Mouse (Mus musculus): ENCODE measurements around the gene Erbb2. TPM values are rescaled to one million over a fixed set of nuclear protein-coding genes. Genes with fewer than 3 reads are reported as not detected.

Erbb2 gene
- polyA plus RNA-seq, 1 experiment: 29.2 TPM

DNA sequence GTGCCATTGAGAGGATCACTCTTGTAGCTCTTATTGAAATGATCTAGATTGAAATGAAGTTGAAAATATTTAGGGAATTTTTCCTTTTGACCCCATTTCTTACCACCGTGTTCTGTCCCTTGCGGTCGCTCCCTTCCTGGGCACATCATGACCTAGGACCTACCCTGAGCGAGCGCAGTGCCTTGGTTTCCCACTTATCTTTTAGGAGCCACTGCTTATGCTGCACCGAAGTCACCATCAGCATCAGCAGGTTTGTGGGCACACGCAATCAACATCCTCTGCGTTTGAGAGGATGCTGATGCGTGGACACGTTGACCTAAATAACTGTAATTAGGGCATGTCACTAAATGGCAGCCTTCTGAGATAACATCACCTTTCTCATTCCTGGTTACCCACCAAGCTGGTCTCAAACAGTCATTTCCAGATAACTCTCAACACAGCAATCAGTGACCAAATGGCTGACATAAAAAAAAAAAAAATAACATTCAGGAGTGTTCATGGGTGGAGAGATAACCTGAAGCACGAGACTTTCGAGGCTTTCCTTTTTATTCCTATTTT, 67.7 kb downstream of the Erbb2 start:
- DNase-seq (ENCODE audit: low spot score): no peak

- no peak for DNase-seq (ENCODE audit: low spot score)
Measured at GRCm38 (mm10) chr11:98481231-98481630, 69.0 kb downstream of the Erbb2 start.

GRCm38 (mm10) chr11:98482067-98482466, 69.8 kb downstream of the Erbb2 start:
- DNase-seq (ENCODE audit: low spot score): no peak

- no peak for DNase-seq (ENCODE audit: low spot score)
Measured at GRCm38 (mm10) chr11:98485749-98486148, 73.5 kb downstream of the Erbb2 start.

Other genes starting within 250 kb of the Erbb2 start
- gene Med1, start 219.2 kb upstream of the Erbb2 start, polyA plus RNA-seq (2012; rRNA removed): 20.7 and 21.2 TPM in 2 replicates
- 20.5 and 21.1 TPM in 2 replicates for gene Cdk12, start 209.4 kb upstream of the Erbb2 start, polyA plus RNA-seq (2012; rRNA removed)
- not detected in 2 replicates for gene Neurod2, start 82.8 kb upstream of the Erbb2 start, polyA plus RNA-seq (2012; rRNA removed)
- gene Ppp1r1b, start 64.1 kb upstream of the Erbb2 start, polyA plus RNA-seq (2012; rRNA removed): 0.07 and 0.15 TPM in 2 replicates
- gene Stard3, start 54.1 kb upstream of the Erbb2 start, polyA plus RNA-seq (2012; rRNA removed): 34.8 and 45.8 TPM in 2 replicates
- gene Tcap, start 28.7 kb upstream of the Erbb2 start, polyA plus RNA-seq (2012; rRNA removed): 7.0 and 9.0 TPM in 2 replicates
- gene Pnmt, start 26.0 kb upstream of the Erbb2 start, polyA plus RNA-seq (2012; rRNA removed): 0.10 TPM in 1 of 2 replicates, not detected in the other
- 10.5 and 12.7 TPM in 2 replicates for gene Pgap3, start 12.0 kb upstream of the Erbb2 start, polyA plus RNA-seq (2012; rRNA removed)
- 105 and 127 TPM in 2 replicates for gene Mien1, start 26.5 kb downstream of the Erbb2 start, polyA plus RNA-seq (2012; rRNA removed)
- gene Grb7, start 33.9 kb downstream of the Erbb2 start, polyA plus RNA-seq (2012; rRNA removed): 41.1 and 52.0 TPM in 2 replicates
- gene Ikzf3, start 133.6 kb downstream of the Erbb2 start, polyA plus RNA-seq (2012; rRNA removed): 8.6 and 10.1 TPM in 2 replicates
- 1.4 and 2.5 TPM in 2 replicates for gene Zpbp2, start 138.6 kb downstream of the Erbb2 start, polyA plus RNA-seq (2012; rRNA removed)
- 57.6 and 63.7 TPM in 2 replicates for gene Ormdl3, start 174.9 kb downstream of the Erbb2 start, polyA plus RNA-seq (2012; rRNA removed)
- not detected in 2 replicates for gene Lrrc3c, start 185.8 kb downstream of the Erbb2 start, polyA plus RNA-seq (2012; rRNA removed)
- 0.47 and 0.52 TPM in 2 replicates for gene Gm12355, start 213.2 kb downstream of the Erbb2 start, polyA plus RNA-seq (2012; rRNA removed)
- gene Gsdma3, start 213.9 kb downstream of the Erbb2 start, polyA plus RNA-seq (2012; rRNA removed): not detected in 2 replicates
- not detected in 2 replicates for gene Gsdma2, start 234.3 kb downstream of the Erbb2 start, polyA plus RNA-seq (2012; rRNA removed)